Mouse (Mus musculus) monocyte, adult 2 months (primary cell): ENCODE measurements around the gene Olfr1306.

ENCODE experiments used
- DNase-seq, 2 experiments: peaks; one replicate each; pipeline ENCODE4 v3.0.0; 2022; ENCODE audit warnings: low spot score in 2 of 2, low read depth in 1 of 2

Olfr1306 gene

GRCm38 (mm10) chr2:111916171-111916570 lies at the start of gene Olfr1306:
Olfr1306 (minus strand) TSS chr2:111916271.
- no peak for DNase-seq

GRCm38 (mm10) chr2:111964844-111965243 lies 48.8 kb upstream of the Olfr1306 start, which contains the start of gene Olfr1308:
Olfr1308 (minus strand) TSS chr2:111964944.
- DNase-seq = no peak

GRCm38 (mm10) chr2:111949340-111949739 lies 33.3 kb upstream of the Olfr1306 start, which contains the start of gene Olfr1307:
Olfr1307 (minus strand) TSS chr2:111949440.
- DNase-seq = no peak

- DNase-seq = no peak
These were observed 39.0 kb downstream of the Olfr1306 start, which contains the start of gene Olfr1305 for GRCm38 (mm10) chr2:111877049-111877448. Olfr1305 (minus strand) TSS chr2:111877149.
